Mouse (Mus musculus) adrenal gland, postnatal 25 days (tissue): ENCODE data around the gene Gna14. TPM values are rescaled to one million over a fixed set of nuclear protein-coding genes. Genes with fewer than 3 reads are reported as not detected.

Source experiments
- DNase-seq: peaks from one replicate; pipeline ENCODE4 v3.0.0; 2021; ENCODE audit warnings: mixed read lengths
- long read RNA-seq: library from polyadenylated mRNA; stranded (forward); transcript quantifications from one replicate; pipeline ENCODE4 v2.0.0, GENCODE M21; 2021
- total RNA-seq: library from RNA; stranded (reverse); gene quantifications from 2 replicates; pipeline ENCODE4 v1.2.3, GENCODE M21; 2021

The Gna14 gene
- 31.3 and 32.4 TPM in 2 replicates for total RNA-seq
- long read RNA-seq, transcript Gna14-201 (7 exons, 3,290 nt): major isoform, 28 of 30 reads
- long read RNA-seq, partial matches to known transcripts: 1 of 30 reads
- long read RNA-seq, other reads (novel, unspliced or antisense): 1 of 30 reads

GRCm38 (mm10) chr19:16435531-16436231, at the start of gene Gna14:
Gene Gna14 (plus strand): TSS chr19:16435762.
- peak; percentile 70 for DNase-seq

GRCm38 (mm10) chr19:16386514-16386913, 49.0 kb upstream of the Gna14 start:
- DNase-seq: peak; percentile 29

GRCm38 (mm10) chr19:16390192-16390795, 45.3 kb upstream of the Gna14 start:
- no peak for DNase-seq

GRCm38 (mm10) chr19:16394381-16394780, 41.2 kb upstream of the Gna14 start:
- DNase-seq: peak; percentile 15

GRCm38 (mm10) chr19:16403101-16403500, 32.5 kb upstream of the Gna14 start:
- DNase-seq: no peak

DNA sequence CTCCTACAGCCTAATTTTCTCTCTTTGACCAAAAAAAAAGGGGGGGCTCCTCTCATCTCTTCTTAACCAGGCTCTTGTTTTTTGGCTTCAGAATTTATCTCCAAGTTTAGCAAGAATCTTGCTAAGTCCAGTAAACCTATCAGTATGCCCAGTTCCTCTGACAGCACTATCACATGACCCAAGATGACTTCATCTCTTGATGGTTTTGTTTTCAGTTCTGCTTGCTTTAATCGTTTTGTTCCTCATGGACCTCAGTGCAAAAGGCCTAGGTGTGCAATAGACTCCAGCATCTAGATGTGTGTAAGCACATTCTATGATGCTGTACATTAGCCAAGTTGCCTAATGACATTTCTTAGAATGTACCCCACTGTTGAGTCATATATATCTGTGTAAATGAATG, 27.8 kb upstream of the Gna14 start:
- DNase-seq: no peak

GRCm38 (mm10) chr19:16411302-16411701, 24.3 kb upstream of the Gna14 start:
- DNase-seq: no peak

DNA sequence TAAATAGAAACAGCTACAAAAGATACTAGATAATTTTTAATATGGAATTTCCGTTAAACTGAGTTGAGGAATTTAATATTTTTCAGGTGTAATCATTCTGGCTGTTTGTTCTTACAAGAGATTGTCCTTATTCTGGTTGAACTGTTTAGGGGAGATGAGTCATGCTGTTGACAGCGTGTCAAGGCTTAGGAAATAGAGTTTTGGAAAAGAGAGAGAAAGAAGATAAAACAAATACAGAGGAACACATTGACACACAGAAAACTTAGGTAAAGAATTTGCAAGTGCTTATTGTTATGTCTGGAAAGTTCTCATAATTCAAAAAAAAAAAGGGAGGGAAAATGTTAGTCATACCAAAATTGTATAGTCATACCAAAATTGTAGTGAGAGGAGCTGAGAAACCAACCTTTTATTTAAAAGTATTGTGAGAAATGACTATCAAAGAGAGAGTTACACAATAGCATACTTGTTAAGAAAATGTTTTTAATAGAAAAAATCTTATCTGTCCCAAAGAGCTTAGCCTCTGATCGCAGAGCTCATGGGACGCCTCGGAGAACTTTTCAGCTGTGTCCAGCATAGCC, 17.4 kb upstream of the Gna14 start:
- DNase-seq: no peak

DNA sequence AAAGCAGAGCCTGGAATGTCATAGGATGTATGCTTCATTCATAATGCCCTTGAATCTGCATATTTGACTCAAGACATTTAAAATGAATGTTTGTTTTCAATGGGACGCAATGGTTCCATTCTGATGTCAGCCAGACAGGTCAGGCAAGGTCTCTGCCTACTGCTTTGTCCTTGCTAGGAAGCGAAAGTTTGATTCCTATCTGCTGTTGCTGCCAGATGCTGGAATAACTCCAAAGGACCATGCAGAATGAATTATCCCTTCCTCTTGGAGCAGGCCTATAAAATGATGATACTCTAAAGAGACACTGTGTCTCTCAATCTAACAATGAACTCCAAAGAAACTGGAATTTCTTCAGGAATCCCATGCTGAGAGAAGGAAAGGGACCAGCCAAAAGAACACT, 10.0 kb upstream of the Gna14 start:
- peak; percentile 24 for DNase-seq

GRCm38 (mm10) chr19:16431368-16431767, 4.2 kb upstream of the Gna14 start:
- no peak for DNase-seq

- DNase-seq: no peak
Measured at GRCm38 (mm10) chr19:16434879-16435278, 683 bp upstream of the Gna14 start.

GRCm38 (mm10) chr19:16436335-16437169, 990 bp downstream of the Gna14 start:
- peak; percentile 50 for DNase-seq

DNA sequence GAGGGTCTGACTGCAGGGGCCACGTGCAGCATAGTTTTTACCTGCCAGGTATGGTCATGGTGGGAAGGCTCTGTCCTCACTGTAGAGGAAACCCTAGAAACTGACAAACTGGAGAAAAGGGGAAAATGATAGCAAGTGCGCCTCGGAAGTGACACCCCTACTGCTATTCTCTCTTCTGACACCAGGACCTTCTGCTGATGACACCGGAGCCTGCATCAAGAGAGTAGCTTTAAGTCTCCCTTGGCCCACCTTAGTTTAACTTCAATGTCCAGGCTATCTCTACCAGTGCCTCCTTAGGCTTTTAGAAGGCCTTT, 1.6 kb downstream of the Gna14 start:
- no peak for DNase-seq

DNA sequence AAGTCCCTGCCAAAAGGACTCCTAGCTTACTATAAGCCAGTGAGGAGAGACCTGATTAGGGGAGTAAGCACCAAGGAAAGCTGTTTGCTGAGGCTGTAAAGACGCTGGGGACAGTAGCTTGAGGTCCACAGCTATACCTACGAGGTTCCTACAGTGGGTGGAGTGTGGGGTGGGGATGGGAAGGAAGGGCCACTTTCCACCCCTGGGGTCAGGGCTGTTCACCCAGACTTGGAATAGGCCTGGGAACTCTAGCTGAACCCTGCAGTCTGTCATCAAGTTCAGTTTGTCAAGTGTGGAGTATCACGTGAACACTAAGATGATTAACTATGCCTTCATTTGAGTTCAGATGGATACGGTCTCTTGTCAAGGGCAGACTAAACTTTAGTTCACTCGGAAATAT, 2.3 kb downstream of the Gna14 start:
- no peak for DNase-seq

DNA sequence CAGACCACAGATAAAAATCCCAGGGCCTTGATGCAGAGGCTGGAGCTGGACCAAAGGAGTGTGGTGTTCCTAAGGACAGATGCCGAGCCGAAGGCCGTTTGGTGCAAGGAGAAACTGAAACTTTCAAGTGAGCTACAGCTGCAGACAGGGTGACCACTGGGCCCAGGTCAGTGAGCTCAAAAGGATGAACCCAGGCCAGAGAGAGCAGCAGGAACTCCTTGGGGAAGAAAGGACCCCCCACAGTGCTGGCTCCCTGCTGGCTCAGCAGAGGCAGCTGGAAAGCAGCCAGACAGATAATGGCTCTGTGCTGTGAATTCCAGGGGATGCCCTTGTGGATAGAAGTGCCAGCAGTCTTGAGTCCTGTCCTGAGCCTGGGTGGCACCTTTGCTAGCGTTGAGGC, 3.7 kb downstream of the Gna14 start:
- DNase-seq: peak; percentile 58

GRCm38 (mm10) chr19:16439834-16440233, 4.3 kb downstream of the Gna14 start:
- DNase-seq: no peak

- no peak for DNase-seq
Measured at GRCm38 (mm10) chr19:16441329-16441728, 5.8 kb downstream of the Gna14 start.

DNA sequence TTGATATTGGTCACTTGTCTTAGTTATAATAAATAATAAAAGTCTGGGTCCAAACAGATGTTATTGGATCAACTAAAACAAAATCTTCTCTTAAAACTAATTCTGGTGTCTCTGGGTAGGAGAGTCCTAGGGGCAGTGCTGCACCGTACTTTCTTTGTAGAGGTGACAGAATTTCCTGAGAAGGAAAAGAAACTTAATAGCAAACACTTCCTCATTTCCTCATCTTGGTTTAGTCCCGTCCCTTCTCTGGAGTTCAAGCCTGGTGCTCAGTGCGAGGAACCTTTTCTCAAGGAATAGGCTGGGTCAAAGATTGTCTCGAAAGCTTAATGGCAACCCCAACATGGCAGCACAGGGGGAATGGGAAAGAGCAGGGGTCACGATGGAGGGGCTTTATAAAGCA, 7.8 kb downstream of the Gna14 start:
- DNase-seq: no peak

DNA sequence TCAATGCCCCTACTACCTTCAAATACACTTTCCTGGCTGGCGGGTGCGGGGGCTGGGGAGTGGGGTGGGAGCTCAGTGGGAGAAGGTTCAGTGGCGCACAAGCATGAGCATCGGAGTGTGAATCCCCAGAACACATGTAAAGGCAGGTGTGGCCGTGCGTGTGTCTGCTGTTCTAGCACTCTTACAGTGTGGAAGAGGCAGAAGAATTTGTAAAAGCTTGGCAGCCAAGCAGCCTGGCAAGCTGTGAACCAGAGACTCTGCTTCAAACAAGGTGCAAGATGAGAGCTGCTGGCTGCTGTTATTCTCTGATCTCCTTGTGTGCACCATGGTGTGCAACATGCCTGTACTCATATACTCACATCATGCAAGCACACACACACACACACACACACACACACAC, 11.1 kb downstream of the Gna14 start:
- no peak for DNase-seq

- DNase-seq: peak; percentile 70
Measured at GRCm38 (mm10) chr19:16447832-16448621, 12.5 kb downstream of the Gna14 start.

GRCm38 (mm10) chr19:16448796-16449195, 13.2 kb downstream of the Gna14 start:
- no peak for DNase-seq

DNA sequence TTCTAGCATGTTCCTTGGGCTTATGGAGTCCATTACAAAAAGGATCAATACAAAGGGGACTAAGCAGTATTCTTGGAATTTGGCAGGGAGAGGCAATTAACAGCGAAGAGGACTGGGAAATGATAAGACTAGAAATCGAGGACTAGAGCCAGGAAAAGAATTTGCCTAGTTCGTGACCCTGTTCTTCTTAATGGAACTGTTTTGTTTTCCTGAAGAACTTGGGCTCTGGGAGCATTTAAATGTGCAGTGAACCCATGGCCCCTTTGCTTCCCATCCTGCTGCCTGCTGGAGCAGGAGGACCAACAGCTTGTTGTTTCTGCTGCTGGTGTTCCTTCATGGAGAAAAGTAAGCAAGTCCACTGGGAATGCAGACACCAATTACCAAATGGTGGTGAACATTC, 15.3 kb downstream of the Gna14 start:
- DNase-seq: no peak
